Comparison of ENCODE assay signal across 15 mouse cellular contexts in the genomic region with DNA sequence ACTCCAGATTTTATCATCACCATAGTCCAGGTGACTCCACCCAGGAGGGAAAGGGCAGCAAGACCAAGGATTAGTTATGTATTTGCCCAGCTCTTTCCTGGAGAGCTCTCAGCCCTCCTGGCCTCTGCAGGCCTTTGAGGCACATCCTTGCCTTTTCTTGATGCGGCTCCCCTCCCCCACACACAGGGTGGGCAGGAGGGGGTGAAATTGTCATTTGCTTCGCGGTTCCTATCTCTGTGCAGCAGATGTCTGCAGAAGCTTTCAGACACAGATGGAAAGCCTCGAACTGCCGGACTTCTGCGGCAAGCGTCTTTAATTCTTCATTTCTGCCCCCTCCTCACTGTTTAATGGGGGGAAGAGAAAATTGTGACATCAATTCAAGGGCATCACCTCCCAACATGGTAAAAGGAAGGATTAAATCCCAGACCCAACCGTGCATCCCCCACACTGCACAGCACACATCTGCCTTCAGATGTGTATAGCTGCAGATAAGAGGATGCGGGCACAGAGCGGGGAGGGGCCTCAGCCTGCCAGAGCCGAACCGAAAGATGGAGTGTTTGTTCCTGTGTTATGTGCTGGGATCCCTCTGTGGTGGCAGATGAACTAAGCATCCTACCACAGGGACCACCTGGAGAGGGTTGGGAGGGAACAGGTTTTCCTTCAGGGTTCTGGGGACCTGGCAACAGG.
"Had no signal": no experiment of that assay in that cellular context is flagged by ENCODE, and none has a peak within 500 bp of the region (broad histone marks: within the 10 kb centered on the region; RNA-seq: fewer than 3 reads in every experiment).

No protein-coding gene starts in this region.

- H3K36me3 ChIP-seq: intestine, embryonic 15.5 days; limb, embryonic 15.5 days; liver, embryonic 12.5 days; neural tube, embryonic 13.5 days had no signal

- ATAC-seq: intestine, embryonic 15.5 days; liver, embryonic 12.5 days had no signal

- H3K27me3 ChIP-seq: intestine, embryonic 15.5 days; limb, embryonic 15.5 days; liver, embryonic 12.5 days; neural tube, embryonic 13.5 days had no signal

- H3K27ac ChIP-seq: intestine, embryonic 15.5 days; layer of hippocampus, adult 2 months; left cerebral cortex, adult 2 months; limb, embryonic 15.5 days; liver, embryonic 12.5 days; neural tube, embryonic 13.5 days had no signal

- H3K4me1 ChIP-seq: intestine, embryonic 15.5 days; limb, embryonic 15.5 days; liver, embryonic 12.5 days had no signal

- H3K4me3 ChIP-seq: intestine, embryonic 15.5 days; layer of hippocampus, adult 2 months; left cerebral cortex, adult 2 months; limb, embryonic 15.5 days; liver, embryonic 12.5 days; myocyte; neural tube, embryonic 13.5 days had no signal

- H3K4me2 ChIP-seq: intestine, embryonic 15.5 days; limb, embryonic 15.5 days; liver, embryonic 12.5 days; lung, embryonic 14.5 days; neural tube, embryonic 13.5 days had no signal

- DNase-seq: kidney, adult 18-20 months; kidney, postnatal 10 days; kidney, postnatal 4 days; lung, embryonic 14.5 days; lung, postnatal 10 days; lung, postnatal 4 days; right cerebral cortex, postnatal 14 days; thymus, postnatal 4 days had no signal

- H3K9ac ChIP-seq: intestine, embryonic 15.5 days; limb, embryonic 15.5 days; liver, embryonic 12.5 days; lung, embryonic 14.5 days; neural tube, embryonic 13.5 days had no signal

- H3K9me3 ChIP-seq: intestine, embryonic 15.5 days; limb, embryonic 15.5 days; liver, embryonic 12.5 days; neural tube, embryonic 13.5 days had no signal
